Mouse (Mus musculus) heart, embryonic 12.5 days (tissue): ENCODE data around the gene Klf6. TPM values are rescaled to one million over a fixed set of nuclear protein-coding genes. Genes with fewer than 3 reads are reported as not detected.

Experiments
- ATAC-seq: fragments of 200-750 bp; cut with Nextera tagmentation; 2 replicates; pipeline ENCODE4 v1.8.0; 2017; ENCODE audit warnings: moderate TSS enrichment, moderate library complexity; ENCODE audit not compliant: insufficient number of reproducible peaks, low FRiP score
- H3K27ac ChIP-seq: fragments of 300-500 bp; sonication (generic); 2 replicates; pipeline ENCODE4 v1.5.1; 2016; ENCODE audit warnings: mild to moderate bottlenecking, moderate library complexity; ENCODE audit not compliant: poor library complexity, severe bottlenecking
- H3K27me3 ChIP-seq: fragments of 300-500 bp; sonication (generic); replicated peaks from 2 replicates; pipeline ENCODE4 v1.6.1; 2016; ENCODE audit warnings: mild to moderate bottlenecking, moderate library complexity
- H3K36me3 ChIP-seq: fragments of 300-500 bp; sonication (generic); 2 replicates; pipeline ENCODE4 v1.6.1; 2016; ENCODE audit warnings: mild to moderate bottlenecking, moderate library complexity
- H3K4me1 ChIP-seq: fragments of 300-500 bp; sonication (generic); replicated peaks from 2 replicates; pipeline ENCODE4 v1.6.1; 2016; ENCODE audit warnings: mild to moderate bottlenecking
- H3K4me2 ChIP-seq: fragments of 300-500 bp; sonication (generic); 2 replicates; pipeline ENCODE4 v1.6.1; 2016; ENCODE audit warnings: mild to moderate bottlenecking, moderate library complexity
- H3K4me3 ChIP-seq: fragments of 300-500 bp; sonication (generic); 2 replicates; pipeline ENCODE4 v1.5.1; 2016; ENCODE audit warnings: mild to moderate bottlenecking
- H3K9ac ChIP-seq: fragments of 300-500 bp; sonication (generic); 2 replicates; pipeline ENCODE4 v1.6.1; 2016; ENCODE audit warnings: mild to moderate bottlenecking, moderate library complexity
- H3K9me3 ChIP-seq: fragments of 300-500 bp; sonication (generic); replicated peaks from 2 replicates; pipeline ENCODE4 v1.6.1; 2016; ENCODE audit warnings: mild to moderate bottlenecking, moderate library complexity
- WGBS: fragments of 180-500 bp; shearing (Covaris S2); methylation state at CpG from one replicate; pipeline ENCODE4 v1.1.7; 2016; 5-methylcytosine and 5-hydroxymethylcytosine counted together
- microRNA-seq: library from miRNA; unstranded; fragments of <30 nt; microRNA quantifications from one replicate; pipeline ENCODE4, GENCODE M21; 2017
- polyA plus RNA-seq: library from polyadenylated mRNA; unstranded; fragments of >200 nt; fragmentation: Nextera tagmentation; extraction: Ambion mirVana; gene quantifications from 2 replicates; pipeline ENCODE4 v1.2.1, GENCODE M21; 2016

Klf6 gene
- polyA plus RNA-seq, 1 experiment from 2014 or later, result 69.6 TPM

DNA sequence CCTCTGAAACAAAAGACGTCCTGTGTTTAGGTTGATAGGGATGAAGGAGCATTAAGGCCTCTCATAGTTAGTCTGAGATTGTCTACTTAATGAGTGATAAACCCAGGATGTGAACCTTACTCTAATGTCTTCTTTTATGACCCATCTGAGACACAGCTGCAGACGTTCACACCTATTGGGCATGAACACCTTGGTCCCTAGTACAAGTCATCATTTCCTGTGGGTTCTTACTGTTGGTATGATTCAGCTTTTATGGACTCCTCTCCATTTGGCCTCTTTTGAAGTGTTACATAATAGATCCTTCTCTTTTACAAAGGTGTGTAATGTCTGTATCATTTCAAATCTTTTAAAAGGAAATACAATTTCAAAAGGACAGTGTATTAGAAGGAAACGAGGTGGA, 51.9 kb downstream of the Klf6 start:
- H3K4me3 ChIP-seq, result no peak overlapping the region
- WGBS, result 69% methylated on average over 3 of the region's 3 CpGs
- H3K27ac ChIP-seq, result no peak overlapping the region
- no peak overlapping the region for H3K9ac ChIP-seq
- H3K9me3 ChIP-seq, result no peaks in the 10 kb centered on the region
- no peak for ATAC-seq
- H3K36me3 ChIP-seq, result no peaks in the 10 kb centered on the region
- no peak overlapping the region for H3K4me2 ChIP-seq
- no peaks in the 10 kb centered on the region for H3K4me1 ChIP-seq
- H3K27me3 ChIP-seq, result no peaks in the 10 kb centered on the region

DNA sequence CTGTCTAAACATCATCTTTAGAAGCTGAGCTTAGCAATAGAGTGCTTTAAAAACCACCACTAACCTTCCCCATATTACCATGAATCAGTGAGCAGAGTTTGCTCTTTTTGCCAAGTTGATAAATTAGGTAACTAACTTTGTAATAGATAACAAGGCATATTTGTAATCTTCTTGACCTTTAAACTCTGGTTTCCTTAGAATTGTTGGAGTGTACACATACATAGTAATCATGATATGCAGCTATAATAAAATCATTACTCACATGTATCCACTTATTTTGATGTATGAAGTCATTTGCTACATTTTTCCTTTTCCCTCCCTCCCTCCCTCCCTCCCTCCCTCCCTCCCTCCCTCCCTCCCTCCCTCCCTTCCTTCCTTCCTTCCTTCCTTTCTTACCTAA, 56.1 kb downstream of the Klf6 start:
- no peak for ATAC-seq
- Histone ChIP-seq H3K4me1 (no peaks in the 10 kb centered on the region), H3K27ac (no peak overlapping the region), H3K9me3 (no peaks in the 10 kb centered on the region), H3K36me3 (no peaks in the 10 kb centered on the region), H3K4me3 (no peak overlapping the region), H3K9ac (no peak overlapping the region), H3K27me3 (no peaks in the 10 kb centered on the region), H3K4me2 (no peak overlapping the region)

- no peaks in the 10 kb centered on the region for H3K27me3 ChIP-seq
- no peak overlapping the region for H3K27ac ChIP-seq
- WGBS, result 69% methylated on average over 4 of the region's 4 CpGs
- H3K9ac ChIP-seq, result no peak overlapping the region
- ATAC-seq, result no peak
- no peaks in the 10 kb centered on the region for H3K4me1 ChIP-seq
- no peak overlapping the region for H3K4me3 ChIP-seq
- no peaks in the 10 kb centered on the region for H3K36me3 ChIP-seq
- no peaks in the 10 kb centered on the region for H3K9me3 ChIP-seq
- no peak overlapping the region for H3K4me2 ChIP-seq
Measured at GRCm38 (mm10) chr13:5919966-5920365, 58.7 kb downstream of the Klf6 start.

Small RNA genes within 50 kb of the gene (microRNA-seq; reads per million reads assigned to microRNA genes)
- gene Gm26043, result not detected
